Mouse (Mus musculus) heart, postnatal 10 days (tissue): ENCODE results near the gene Arhgap23. TPM values are rescaled to one million over a fixed set of nuclear protein-coding genes. Genes with fewer than 3 reads are reported as not detected.

Experiments used
- DNase-seq, 2 experiments: peaks; one replicate each; pipeline ENCODE4 v3.0.0; 2021
- intact Hi-C: fragments of 180-260 bp; cut with DNase I; formaldehyde crosslinking; loops from one replicate; pipeline ENCODE4 v1.15.1; 2025
- total RNA-seq, 2 experiments: library from RNA; stranded (reverse); gene quantifications; 2 replicates each; pipeline ENCODE4 v1.2.3; 2021

Gene Arhgap23
- total RNA-seq, 2 experiments from 2014 or later, result 34.4 to 34.7 TPM

- intact Hi-C loops, result no loop called here
- no peak for DNase-seq
Measured at GRCm38 (mm10) chr11:97542171-97543150, 127.1 kb downstream of the Arhgap23 start.

- DNase-seq, result peak; percentile 44 to 57
- intact Hi-C loops, result no loop called here
Measured at GRCm38 (mm10) chr11:97543181-97543733, 127.9 kb downstream of the Arhgap23 start.

DNA sequence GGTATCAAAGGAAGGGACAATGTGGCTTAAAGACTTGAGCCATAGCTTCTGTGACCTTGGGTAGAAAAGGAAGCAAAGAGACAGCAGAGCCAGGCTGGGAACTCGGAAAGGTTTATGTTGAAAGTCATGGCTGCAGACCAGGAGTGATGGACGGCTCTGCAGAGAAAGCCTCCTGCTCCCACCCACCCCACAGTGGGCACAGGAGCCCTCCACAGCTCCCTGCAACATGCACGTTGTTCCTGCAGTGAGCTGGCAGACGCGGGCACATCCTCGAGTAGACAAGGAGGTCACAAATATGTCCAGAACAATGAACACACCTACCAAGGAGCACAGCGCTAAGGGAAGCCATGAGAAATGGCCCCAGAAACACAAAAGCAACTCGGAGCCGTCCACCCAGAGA is 128.6 kb downstream of the Arhgap23 start:
- intact Hi-C loops, result no loop called here
- no peak for DNase-seq

DNA sequence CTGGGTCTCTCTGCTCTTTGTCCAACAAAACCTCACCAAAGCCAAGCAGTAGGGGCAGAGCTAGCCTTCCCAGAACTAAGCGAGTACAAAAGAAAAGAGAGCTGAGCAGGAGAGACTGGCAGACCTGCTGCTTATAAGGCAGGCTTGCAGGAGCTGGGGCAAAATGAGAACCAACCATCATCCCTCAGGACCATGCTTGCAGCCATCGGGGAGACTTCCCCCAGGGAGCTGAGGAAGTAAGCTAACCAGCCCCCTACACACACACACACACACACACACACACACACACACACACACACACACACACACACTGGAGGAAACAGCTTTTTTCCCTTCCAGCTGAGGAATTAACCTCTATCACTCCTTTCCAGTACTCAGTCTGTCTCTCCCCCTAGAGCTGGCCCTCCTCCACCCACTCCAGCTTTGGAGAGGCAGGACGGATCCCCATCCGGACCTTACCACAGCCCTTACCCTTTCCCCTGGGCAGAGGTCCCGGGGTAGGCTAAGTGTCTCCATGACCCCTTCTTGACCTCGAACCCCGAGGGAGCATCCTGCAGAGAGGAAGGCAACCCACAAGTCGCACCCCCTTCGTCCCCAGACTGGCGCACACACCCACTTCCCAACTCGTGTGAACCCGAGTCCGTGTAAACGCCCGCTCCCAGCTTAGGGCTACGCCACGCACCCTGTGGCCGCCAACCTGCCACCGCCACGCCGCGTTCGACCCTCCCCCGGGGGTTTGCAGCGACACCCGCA is 130.7 kb downstream of the Arhgap23 start:
- no peak for DNase-seq
- intact Hi-C loops, result no loop called here

GRCm38 (mm10) chr11:97546804-97547411 is 131.6 kb downstream of the Arhgap23 start:
- intact Hi-C loops, result no loop called here
- DNase-seq, result no peak

- intact Hi-C loops, result no loop called here
- no peak for DNase-seq
Measured at GRCm38 (mm10) chr11:97547957-97548706, 132.8 kb downstream of the Arhgap23 start.

DNA sequence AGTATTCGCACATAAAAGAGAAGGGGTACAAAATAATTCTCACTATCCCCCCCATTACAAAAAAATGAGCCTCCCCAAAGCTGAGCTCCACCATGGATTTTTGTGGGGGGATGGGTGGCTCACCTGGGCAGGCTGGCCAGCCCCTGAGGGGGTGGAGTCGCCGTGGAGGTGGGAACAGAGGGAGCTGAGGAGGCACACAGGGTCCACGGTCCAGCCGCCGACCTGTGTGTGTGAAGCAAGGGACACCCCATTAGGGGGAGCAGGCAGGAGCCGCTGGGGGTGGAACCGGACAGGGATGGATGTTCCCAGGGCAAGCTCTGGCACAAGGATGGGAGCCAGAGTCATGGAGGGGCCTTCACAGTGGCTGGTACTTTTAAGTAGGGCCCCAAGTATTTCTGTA is 133.4 kb downstream of the Arhgap23 start:
- no peak for DNase-seq
- intact Hi-C loops, result no loop called here

Other genes with a start within 250 kb of the Arhgap23 start
- gene Kpnb1, start 227.7 kb upstream of the Arhgap23 start, total RNA-seq, result 100 to 1,000 TPM; 107 to 121 TPM
- 10 to 100 TPM; 64.2 to 71.8 TPM for gene Npepps, start 134.9 kb upstream of the Arhgap23 start, total RNA-seq
- 10 to 100 TPM; 44.1 to 51.8 TPM for gene Mrpl45, start 99.8 kb upstream of the Arhgap23 start, total RNA-seq
- under 1 TPM; 0.02 to 0.05 TPM for gene Gpr179, start 63.5 kb upstream of the Arhgap23 start, total RNA-seq
- gene Socs7, start 53.0 kb upstream of the Arhgap23 start, total RNA-seq, result 10 to 100 TPM; 19.9 to 20.2 TPM
- not detected for gene 4933428G20Rik, start 84.8 kb downstream of the Arhgap23 start, total RNA-seq
- gene Srcin1, start 160.7 kb downstream of the Arhgap23 start, total RNA-seq, result under 1 TPM; 0.19 to 0.20 TPM
- 1 to 10 TPM in 1 of 2 experiments, under 1 TPM in 1; 0.57 to 1.0 TPM for gene Epop, start 214.2 kb downstream of the Arhgap23 start, total RNA-seq
- 10 to 100 TPM; 55.8 to 61.7 TPM for gene Mllt6, start 247.9 kb downstream of the Arhgap23 start, total RNA-seq